Mouse (Mus musculus): ENCODE data around the gene Lmcd1.

The Lmcd1 gene

DNA sequence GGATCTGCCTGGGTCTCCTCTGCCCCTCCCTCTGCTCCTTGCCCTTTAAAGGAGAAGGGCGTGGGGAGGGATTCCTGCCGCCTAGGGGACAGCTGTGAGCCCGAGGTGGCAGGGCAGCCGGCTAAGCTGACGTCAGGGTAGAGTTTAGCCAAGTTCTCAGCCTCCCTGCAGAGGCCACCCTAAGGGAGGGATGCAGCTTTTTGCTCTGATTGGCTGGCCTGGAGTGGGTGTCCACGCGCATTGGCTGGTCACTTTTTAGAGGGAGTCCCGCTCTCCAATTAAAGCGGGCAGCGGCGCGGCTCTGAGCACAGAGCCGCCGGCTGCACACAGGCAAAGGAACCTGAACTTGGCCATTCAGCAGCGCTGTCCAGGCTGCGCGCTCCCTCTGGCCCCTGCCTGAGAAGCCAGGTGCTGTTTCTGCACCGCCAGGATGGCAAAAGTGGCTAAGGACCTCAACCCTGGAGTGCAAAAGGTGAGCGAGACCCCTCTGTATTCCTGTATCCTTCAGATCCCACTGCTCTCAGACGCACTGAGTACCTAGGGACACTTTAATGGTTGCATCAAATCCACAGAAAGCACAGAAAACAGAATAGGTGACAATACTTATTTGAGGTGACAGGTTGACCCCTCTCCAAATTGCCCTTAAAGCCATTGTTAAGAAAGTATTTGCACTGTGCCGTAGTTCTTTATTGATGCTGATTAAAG, at the start of gene Lmcd1:
Lmcd1 (plus strand) TSS at position 258 of the 705 bp plus-strand sequence.
- peak; percentile 76 for DNase-seq (ENCODE audit: low read depth, low spot score)

DNA sequence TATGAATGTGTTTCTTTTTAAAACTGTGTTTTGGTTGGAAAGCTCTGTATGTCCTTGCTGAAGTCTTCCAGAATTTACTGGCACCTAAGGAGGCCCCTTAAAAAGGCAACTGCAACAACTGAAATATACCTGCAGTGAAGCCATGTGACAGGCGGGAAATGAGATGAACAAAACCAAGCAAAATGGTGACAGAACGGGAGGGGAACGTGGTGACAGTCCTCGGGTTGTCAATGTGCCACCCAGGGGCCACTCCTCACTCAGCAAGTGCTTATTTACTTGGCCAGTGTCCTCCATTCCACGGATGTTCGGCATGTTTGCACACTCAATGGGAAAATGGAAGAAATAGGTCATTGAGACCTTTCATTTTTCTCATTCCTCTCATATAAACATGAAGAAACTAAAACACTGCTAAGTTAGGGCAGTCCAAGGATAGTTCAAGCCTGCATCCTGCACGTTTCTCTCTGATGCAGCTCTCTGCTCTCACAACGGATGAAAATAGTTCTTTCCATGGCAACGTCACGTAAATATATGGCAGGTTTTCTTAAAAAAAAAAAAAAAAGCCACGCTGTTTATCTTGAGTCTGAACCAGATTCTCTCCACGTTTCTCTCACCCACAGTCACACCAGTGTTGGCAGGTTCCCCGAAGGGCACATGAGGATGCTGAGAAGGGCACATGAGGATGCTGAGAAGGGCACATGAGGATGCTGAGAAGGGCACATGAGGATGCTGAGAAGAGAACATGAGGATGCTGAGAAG, 49.5 kb upstream of the Lmcd1 start:
- DNase-seq (ENCODE audit: low read depth, low spot score), result no peak

DNA sequence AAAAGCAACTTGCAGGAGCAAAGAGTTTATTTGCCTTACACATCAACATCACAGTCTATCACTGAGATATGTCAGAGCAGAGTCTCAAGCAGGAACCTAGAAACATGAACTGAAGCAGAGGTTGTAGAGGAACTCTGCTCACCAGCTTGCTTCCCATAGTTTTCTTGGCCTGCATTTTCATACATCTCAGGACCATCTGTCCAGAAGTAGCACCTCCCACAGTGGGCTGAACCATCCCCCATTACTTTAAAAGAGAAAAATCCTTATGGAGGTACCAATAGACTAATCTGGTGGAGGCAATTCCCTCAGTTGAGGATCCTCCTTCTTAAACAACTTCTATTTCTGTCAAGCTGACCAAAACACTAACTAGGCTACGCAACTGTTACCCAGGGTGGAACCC, 36.8 kb upstream of the Lmcd1 start:
- DNase-seq (ENCODE audit: low read depth, low spot score), result no peak

DNA sequence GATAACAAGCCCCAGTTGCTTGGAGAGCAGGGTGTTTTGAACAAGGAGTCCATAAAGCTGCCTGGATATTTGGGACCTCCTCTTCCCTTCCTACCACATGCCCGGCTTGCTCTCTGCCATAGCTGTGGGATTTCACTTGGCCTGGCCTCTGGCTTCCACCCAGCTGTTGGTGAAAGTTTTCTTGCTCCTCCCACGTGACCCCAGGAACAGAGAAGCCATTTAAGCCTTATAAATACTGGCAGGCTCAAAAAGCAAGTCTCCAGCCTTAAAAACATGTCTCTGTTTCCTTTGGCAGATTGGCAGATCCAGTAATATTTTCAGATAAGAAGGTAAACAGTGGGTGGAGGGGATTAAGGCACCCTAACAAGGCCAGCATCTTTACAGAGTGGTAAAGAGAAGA, 31.3 kb upstream of the Lmcd1 start:
- no peak for DNase-seq (ENCODE audit: low read depth, low spot score)

DNA sequence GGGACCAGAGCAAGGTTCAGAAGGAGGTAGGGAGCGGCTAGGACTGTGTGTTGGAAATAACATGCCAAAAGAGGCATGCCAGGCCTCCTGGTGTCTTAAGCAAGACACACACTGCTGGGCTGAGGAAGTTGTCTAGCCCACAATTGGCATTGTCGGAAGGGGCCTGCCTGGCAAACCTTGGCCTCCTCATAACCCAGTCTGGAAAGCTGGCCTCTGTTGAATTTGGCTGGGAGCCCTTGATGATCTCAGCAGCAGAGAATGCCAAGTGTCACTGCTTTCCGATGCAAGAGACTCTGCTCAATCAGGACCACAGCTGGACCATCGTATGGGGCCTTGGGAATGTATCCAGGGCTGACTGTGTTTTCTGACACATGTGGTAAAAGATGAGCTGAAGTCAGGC, 27.9 kb upstream of the Lmcd1 start:
- DNase-seq (ENCODE audit: low read depth, low spot score), result no peak

DNA sequence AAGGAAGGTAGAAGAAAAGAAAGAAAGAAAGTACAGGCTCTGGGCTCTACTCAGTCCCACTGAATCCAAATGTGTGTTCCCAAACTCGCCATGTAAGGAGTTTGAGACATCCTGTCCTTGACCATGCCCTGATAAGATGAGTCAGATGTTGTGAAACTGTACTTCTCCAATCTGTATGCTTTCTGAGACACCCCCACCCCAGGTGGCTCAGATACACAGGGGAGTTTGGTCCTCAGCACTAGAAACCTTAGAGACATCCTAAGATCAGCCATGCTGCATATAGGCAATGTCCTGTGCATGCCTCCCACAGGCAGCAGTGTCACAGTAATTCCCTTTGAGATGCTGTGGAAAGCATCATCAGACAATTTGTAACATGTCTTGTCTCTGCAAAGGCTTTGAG, 26.9 kb upstream of the Lmcd1 start:
- no peak for DNase-seq (ENCODE audit: low read depth, low spot score)

DNA sequence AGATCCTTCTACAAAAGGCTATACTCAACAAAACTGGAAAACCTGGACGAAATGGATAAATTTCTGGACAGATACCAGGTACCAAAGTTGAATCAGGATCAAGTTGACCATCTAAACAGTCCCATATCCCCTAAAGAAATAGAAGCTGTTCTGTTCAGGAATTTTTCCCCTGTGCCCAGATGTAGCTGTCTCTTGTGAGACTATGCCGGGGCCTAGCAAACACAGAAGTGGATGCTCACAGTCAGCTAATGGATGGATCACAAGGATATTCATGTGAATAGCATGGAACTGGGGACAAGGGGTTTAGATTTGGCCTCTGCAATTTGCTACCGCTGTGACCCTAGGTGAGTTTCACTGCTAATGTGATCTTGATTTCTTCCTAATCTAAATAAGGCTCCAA, 19.6 kb upstream of the Lmcd1 start:
- peak; percentile 26 for DNase-seq (ENCODE audit: low read depth, low spot score)

DNA sequence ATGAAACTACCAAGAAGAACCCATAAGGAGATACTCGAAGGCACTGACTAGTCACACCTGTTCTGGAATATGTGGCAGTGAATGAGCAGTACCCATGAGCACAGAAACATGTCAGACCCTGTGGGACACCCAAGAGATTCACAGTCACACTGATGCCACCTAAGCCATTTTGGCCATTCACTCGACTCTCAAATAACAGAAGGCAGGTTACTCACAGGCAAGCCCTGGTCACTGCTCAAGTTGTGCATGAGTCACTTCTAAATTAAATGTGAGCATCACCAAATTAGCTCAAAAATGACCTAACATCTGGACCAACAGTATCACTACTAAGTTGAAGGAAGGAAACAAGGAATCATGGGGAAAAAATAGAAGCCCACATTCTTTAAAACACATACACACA, 18.6 kb upstream of the Lmcd1 start:
- no peak for DNase-seq (ENCODE audit: low read depth, low spot score)

DNA sequence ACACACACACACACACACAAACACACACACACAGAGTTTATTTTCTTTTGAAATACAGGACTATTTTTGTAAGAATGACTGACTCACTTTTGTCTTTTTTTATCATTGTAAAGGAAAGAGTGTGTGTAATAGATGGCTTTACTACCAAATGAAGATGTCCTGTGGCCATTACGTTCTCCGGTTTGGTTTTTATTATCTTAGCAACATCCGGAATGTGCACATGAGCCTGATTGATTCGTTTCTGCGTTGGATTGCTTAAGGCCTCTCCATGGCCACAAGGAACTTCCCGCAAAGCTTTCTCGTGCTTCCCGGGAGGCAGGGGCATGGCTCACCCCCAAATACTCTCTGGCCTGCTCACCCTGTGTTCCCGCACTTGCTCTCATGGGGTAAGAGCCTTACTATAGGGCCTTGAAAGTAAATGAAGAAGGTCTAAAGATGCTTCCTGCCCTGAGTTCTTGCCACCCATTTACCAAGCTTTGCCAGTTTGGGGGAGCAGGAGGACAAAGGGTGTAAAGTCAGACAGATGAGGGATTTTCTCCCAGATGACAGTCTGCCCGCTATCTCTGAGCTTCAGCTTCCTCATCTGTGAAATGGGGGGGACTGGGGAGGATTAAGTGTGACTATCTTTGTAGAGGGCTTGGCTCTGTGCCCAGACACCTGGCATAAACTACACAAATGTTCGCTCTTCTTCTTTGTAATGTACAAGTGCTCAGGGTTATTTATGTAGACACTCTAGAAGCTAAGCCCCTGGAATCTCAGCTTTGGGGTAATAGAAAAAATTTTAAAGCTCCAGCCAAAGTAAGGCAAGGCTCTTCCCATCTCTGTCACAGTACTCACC, 18.0 kb upstream of the Lmcd1 start:
- no peak for DNase-seq (ENCODE audit: low read depth, low spot score)

DNA sequence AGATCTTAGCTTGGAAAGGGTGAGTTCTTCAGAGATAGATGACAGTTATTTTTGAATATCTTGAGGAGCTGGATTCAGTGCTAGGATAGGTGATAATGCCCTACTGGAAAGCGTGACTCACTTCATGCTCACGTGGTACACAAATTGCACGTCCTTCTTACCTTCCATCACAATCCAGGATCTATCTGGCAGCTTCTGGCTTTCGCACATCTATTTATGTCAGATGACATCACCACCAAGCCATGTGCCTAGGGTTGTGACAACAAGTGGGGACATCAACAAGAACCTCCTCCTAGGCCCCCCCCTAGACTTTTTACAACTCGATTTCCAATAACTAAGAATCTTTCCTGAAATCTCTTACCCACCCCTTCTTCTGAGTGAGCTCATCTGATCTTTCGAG, 17.0 kb upstream of the Lmcd1 start:
- DNase-seq (ENCODE audit: low read depth, low spot score), result no peak

DNA sequence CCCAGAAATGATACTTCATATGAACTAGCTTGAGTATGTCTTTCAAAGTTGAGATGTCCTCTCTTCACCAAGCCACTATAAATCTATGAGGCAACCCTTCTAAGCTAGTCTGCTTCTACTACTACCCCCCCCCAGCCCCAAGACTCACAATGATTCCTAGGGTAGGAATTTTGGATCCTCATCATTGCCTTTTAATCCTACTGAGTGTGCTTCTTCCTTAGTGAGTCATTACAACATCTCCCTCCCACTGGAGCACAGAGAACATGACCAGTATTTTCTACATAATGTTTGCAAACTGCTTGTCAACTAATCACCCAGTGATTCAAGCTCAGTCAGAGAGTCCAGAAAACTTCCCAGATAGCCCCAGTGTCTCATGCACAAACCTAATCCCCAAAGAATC, 12.5 kb upstream of the Lmcd1 start:
- no peak for DNase-seq (ENCODE audit: low read depth, low spot score)

DNA sequence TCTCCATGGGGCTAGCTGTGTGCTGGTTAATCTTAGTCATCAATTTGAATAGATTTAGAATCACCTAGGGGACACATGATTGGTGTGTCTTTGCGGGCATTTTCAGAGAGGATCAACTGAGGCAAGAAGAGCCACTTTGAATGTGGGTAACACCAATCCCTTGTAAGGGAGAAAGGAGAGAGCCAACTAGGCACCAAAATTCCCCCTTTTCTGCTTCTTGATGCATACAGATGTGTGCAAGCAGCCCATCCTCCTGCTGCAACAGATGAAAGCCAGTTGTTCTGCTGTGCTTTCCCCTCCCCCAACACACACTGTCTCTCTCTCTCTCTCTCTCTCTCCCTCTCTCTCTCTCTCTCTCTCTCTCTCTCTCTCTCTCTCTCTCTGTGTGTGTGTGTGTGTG, 9.2 kb upstream of the Lmcd1 start:
- DNase-seq (ENCODE audit: low read depth, low spot score), result no peak

DNA sequence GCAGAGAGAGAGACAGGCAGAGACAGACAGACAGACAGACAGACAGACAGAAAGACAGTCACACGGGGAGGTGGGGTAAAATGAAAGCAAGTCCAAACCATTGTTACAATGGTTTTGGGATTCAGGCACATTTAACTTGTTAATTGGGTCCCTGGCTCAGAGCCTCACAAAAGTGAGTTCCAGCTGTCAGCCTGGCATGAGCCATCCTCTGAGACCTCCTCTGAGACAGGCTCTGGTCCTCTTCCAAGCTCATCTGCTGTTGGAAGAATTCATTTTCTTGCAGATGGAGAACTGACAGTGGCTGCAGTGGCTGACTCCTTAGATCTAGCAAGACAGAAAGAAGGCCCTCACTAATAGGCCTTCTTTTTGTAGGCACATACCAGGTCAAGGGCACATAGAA, 6.9 kb upstream of the Lmcd1 start:
- no peak for DNase-seq (ENCODE audit: low read depth, low spot score)

DNA sequence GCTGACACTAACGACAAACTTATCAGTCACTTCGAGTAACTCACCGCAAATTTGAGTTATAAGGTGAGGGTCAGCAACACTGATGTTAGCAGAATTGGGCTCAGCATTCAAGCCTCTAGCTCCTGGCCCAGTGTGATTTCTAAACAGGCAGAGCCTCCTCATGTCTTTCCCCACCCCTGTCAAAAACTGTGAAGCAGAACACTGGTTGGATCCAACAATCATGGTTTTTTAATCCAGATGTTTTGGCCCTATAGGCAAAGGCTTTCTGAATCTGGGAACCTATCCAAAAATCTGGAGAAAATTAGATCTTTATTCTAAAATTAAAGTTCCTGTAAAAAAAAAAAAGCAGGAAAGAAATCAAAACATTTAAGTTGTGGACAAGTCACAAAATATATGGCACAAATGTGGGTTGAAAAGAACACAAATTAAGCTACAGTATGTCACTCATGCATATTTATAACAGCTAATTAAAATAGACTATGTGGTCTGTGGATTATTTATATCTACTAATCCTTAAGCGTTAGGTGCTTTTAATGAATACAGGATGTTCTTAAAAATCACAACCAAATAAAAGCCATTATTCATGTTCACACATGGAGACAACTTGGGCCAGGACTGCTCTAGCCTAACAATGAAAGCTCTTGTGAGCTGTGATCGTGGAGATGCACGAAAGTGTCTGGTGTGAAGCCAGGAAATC, 5.7 kb upstream of the Lmcd1 start:
- no peak for DNase-seq (ENCODE audit: low read depth, low spot score)

DNA sequence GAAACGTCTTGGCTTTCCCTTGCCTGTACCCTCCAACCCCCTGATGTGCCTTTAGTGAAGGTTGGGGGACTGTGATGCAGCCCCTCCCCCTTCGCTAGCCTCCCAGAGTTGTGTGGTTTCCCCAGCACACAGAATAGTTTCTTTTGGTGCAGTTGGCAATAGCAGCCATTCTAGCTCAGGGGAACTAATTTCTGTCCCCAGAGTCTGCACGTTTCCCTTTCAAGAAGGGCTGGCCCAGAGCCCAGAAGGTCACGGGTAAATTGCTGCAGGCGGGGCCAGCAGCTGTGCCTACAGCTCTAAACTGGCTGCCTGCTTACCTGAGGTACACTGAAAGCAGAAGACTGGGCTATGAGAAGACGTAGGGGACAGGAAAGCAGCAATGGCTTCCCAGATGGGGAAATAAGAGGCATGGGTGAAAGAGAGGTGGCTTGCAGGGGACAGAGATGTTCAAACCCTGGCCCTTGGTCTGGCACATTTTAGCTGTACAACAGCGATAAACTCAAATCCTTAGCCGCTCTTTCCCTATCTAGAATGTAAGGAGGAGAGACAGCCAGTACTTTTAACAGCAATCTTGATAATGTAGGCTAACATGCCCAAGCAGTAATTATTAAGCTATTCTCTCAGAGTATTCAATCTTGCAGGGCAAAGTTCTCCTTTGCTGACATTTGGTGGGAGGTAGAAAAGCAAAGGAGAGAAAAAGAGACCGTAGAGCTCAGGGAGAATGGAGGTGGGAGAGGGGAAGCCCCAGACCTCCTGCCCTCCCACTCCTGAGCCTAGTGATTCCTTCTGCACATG, 900 bp downstream of the Lmcd1 start:
- DNase-seq (ENCODE audit: low read depth, low spot score), result no peak

DNA sequence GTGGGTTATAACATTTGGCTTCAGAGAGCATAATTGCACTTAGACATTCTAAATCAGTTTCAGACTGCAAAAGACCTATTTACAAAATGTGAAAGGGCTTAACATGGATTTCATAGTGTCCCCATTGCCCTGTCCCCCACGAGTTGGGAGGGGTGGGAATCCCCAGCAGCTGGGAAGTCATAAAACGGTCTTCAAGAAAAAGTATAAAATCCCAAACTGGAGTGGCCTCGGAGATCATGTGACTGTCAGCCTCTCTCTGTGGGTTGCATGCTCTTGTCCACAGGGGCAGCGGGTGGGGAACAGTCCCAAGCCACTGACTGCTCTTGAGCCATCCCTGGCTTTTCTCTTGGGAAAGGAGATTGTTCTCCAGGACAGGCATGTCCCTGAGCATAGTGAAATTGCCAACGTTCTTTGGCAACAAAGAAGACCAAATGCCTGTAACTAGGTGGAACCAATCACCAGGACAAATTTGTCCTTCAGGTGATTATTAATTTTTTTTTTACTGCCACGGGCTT, 2.2 kb downstream of the Lmcd1 start:
- DNase-seq (ENCODE audit: low read depth, low spot score), result no peak

DNA sequence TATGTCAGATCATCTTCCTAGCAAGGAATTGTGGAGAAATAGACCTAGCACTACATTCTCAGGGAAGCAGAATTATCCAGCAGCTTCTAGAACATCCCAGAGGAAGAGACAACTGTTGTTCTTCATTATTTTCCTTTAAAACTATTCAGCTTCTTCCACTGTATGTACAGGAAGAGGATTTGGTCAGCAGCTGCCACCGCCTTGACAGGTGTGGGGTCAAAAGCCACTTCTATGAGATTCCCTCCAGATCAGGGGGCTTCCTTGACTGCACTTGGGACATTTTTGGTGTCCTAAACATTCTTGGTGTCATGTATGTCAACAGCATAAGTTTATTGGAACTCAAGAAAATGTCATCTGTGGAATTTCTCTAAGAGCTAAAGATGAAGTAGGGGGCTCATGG, 5.2 kb downstream of the Lmcd1 start:
- DNase-seq (ENCODE audit: low read depth, low spot score), result no peak

DNA sequence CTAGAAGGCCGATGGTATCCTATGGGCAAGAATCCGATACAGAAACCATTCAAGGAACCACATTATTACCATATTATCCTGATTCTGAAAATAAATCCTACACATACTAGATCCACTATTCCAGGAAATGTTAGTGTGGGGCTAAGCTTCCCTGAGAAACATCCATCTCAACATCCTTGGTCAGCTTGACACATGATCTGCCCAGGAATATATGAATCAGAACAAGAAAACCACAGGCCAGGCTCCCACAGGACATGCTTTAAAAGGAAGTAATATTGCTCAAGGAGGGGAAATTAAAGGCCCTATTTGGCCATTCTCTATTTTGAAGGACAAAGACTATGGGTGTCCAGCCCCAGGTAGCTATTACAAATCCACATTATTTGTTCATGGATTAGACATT, 6.6 kb downstream of the Lmcd1 start:
- DNase-seq (ENCODE audit: low read depth, low spot score), result no peak

DNA sequence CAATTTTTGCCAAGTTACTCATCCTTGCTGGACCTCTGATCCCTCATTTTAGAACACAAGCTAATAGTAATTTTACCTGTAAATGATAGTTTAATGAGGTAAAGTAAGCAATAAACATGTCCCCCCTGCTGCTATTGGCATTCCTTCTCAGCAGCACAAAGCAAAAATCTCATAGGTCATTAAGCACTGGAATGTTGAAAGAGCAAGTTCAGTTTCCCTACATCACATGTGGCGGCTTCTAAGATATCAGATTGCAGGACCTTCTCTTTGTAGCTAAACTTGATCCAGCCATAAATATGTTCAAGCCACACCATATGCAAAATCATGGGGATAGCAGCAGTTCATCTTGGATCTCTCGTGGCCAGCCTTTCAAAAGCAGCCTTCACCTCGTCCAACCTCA, 7.4 kb downstream of the Lmcd1 start:
- no peak for DNase-seq (ENCODE audit: low read depth, low spot score)

DNA sequence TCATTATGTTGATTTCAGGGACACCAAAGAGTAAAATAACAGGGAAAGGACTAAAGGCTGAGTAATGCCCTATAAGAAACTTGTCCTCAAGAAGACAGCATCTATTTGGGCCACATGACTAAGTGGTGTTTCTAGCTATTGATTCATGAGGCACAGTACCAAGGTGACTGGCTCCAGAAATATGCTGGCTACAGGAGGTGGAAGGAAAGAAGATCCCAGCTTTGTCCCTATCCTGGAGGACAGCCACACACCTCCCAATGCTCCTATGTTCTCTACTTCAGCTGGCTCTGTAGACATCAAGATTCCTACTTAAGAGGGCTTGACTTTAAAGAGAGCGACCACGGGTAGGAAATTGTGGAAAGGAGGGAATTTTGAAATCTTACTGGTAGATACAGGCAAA, 8.4 kb downstream of the Lmcd1 start:
- DNase-seq (ENCODE audit: low read depth, low spot score), result no peak

DNA sequence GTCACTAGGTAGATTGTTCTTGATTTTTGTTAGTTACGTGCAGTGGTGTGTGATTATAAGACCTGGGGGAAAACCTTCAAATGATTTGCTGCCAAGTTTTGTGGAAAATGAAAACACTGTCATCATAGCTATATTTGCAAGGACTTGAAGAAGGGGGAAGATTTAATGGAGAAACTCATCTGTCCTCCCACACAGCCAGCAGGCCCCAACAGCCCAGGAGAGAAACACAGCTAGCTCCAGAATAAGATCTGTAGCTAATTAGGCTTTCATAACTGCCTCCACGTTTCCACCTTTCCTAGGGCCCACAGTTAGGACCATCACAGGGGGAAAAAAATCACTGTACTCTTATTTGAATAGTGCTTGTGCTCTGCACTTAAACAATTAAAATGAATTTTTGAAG, 10.5 kb downstream of the Lmcd1 start:
- no peak for DNase-seq (ENCODE audit: low read depth, low spot score)
